8 mouse cellular contexts compared by ENCODE assay signal in the genomic region with DNA sequence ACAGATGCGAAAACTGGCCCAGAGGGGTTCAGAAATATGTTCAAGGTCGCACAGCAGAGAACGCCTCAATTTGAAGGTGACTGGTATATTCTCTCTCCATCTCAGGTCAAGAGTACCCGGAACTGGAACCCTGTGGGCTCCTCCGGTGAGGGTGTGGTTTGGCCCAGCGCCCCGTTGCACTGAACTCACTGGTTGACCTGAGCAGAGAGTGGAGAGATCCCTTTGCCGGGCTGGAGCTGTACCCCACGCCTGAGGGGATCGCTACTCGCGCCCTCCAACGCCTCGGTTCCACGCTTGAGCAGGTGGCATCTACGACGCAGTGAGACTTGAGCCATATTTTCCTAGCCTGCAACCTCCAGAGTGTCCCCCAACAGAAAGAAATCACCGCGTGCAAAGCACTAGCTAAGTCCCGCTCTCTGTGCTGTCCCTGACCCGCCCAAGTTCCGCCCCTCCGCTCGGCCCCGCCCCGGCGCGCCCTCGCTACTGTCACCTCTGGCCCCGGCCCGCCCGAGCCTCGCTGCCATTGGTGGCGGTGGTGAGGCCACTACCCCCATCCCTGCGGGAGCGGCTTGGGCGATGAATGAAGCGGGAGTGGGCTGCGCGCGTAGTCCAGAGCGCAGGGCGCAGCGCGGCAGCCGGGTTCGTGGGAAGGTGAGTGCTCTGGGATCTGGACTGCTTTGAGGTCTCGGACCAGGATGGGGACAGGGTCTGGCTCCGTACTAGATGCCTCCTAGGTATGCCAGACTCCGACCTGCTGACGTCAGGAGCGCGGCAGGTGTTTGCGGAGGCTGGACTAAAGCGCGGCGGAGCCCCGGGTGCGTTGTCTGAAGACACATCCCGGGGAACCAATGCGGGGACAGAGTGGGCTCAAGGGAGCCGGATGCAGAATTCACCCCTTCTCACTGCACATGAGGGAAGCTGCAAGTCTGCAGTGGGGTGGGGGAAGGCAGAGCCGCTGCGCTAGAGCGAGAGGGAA. TPM values are rescaled to one million over a fixed set of nuclear protein-coding genes. Genes with fewer than 3 reads are reported as not detected.
DNase-seq lines count a peak whose midpoint lies in the region; ATAC-seq lines count a peak whose summit lies in the region.

Gene Slco4a1, plus strand, starts transcription at position 523 of the 976 bp plus-strand sequence.

- peak; percentile 98 for ATAC-seq in megakaryocyte-erythroid progenitor cell, adult 5-6 weeks (replicated peaks; ENCODE audit: low FRiP score, low TSS enrichment, poor library complexity, severe bottlenecking)

- intact Hi-C loops in left cerebral cortex, postnatal 14 days (cut with DNase I), result no loop called here

- peak; percentile 96 for DNase-seq in ZHBTc4 (ENCODE audit: low read depth, low spot score)
- DNase-seq in cerebellum, postnatal 36 days, result peak; percentile 78 to 87
- peak; percentile 63 for DNase-seq in gastrocnemius, postnatal 10 days
- peak; percentile 95 for DNase-seq in induced T-regulatory cell, adult 2 months (ENCODE audit: low read depth)
- peak; percentile 56 to 69 for DNase-seq in left cerebral cortex, postnatal 14 days (ENCODE audit: low spot score in 2 of 2)
- peak; percentile 61 for DNase-seq in right cerebral cortex, postnatal 14 days
- DNase-seq in urinary bladder, postnatal 4 days (ENCODE audit: low spot score in 2 of 2), result peak; percentile 60 to 67

RNA-seq across cellular contexts. Expression of gene Slco4a1, which starts in this region (rescaled TPM):
- total RNA-seq in gastrocnemius, postnatal 10 days (2021), result under 1 TPM; 0.28 to 0.41 TPM
- 1 to 10 TPM; 1.6 to 2.1 TPM for total RNA-seq in left cerebral cortex, postnatal 14 days (2021)
- 2.2 TPM in 1 of 2 replicates, not detected in the other for total RNA-seq in megakaryocyte-erythroid progenitor cell, adult 5-6 weeks (2014; fragmentation: Nextera tagmentation)
- 0.80 and 1.5 TPM in 2 replicates for total RNA-seq in megakaryocyte-erythroid progenitor cell, adult 5-6 weeks (2017)

Comparison
In these comparisons a context has a peak if more than half of its experiments do, and no peak if none do; other contexts are left out.
1. Peak in every context shown above with its lines: DNase-seq and ATAC-seq.
2. Peak in DNase-seq in gastrocnemius, postnatal 10 days; RNA of the gene not detected or under 1 TPM.